Mouse (Mus musculus) hindbrain, embryonic 16.5 days (tissue): Measurements from ENCODE around the gene Magi1. TPM values are rescaled to one million over a fixed set of nuclear protein-coding genes. Genes with fewer than 3 reads are reported as not detected.

Experiments
- ATAC-seq: fragments of 200-750 bp; cut with Nextera tagmentation; 2 replicates; pipeline ENCODE4 v1.8.0; 2017; ENCODE audit warnings: moderate TSS enrichment, moderate library complexity
- H3K27ac ChIP-seq: fragments of 300-500 bp; sonication (generic); 2 replicates; pipeline ENCODE4 v1.5.1; 2014; ENCODE audit warnings: low read depth, mild to moderate bottlenecking, control low read depth, low read length, moderate library complexity
- H3K27me3 ChIP-seq: fragments of 300-500 bp; sonication (generic); replicated peaks from 2 replicates; pipeline ENCODE4 v1.6.1; 2014; ENCODE audit warnings: low read length; ENCODE audit not compliant: control insufficient read depth, insufficient read depth
- H3K36me3 ChIP-seq: fragments of 300-500 bp; sonication (generic); 2 replicates; pipeline ENCODE4 v1.6.1; 2014; ENCODE audit warnings: mild to moderate bottlenecking, low read length, moderate library complexity, mixed read lengths; ENCODE audit not compliant: control insufficient read depth, insufficient read depth
- H3K4me1 ChIP-seq: fragments of 300-500 bp; sonication (generic); 2 replicates; pipeline ENCODE4 v1.6.1; 2014; ENCODE audit warnings: low read depth, low read length; ENCODE audit not compliant: control insufficient read depth, insufficient read depth
- H3K4me2 ChIP-seq: fragments of 300-500 bp; sonication (generic); 2 replicates; pipeline ENCODE4 v1.6.1; 2014; ENCODE audit warnings: mild to moderate bottlenecking, low read length, control low read depth, moderate library complexity
- H3K4me3 ChIP-seq: fragments of 300-500 bp; sonication (generic); 2 replicates; pipeline ENCODE4 v1.5.1; 2014; ENCODE audit warnings: mild to moderate bottlenecking, low read length, control low read depth, moderate library complexity
- H3K9ac ChIP-seq: fragments of 300-500 bp; sonication (generic); 2 replicates; pipeline ENCODE4 v1.6.1; 2014; ENCODE audit warnings: low read depth, mild to moderate bottlenecking, control low read depth, low read length, moderate library complexity
- H3K9me3 ChIP-seq: fragments of 300-500 bp; sonication (generic); 2 replicates; pipeline ENCODE4 v1.6.1; 2014; ENCODE audit warnings: mild to moderate bottlenecking, low read length, moderate library complexity; ENCODE audit not compliant: control insufficient read depth
- WGBS: fragments of 180-500 bp; shearing (Covaris S2); extraction: QIAGEN DNeasy Blood & Tissue Kit; methylation state at CpG from one replicate; pipeline ENCODE4 v1.1.7; 2014; 5-methylcytosine and 5-hydroxymethylcytosine counted together
- polyA plus RNA-seq: library from polyadenylated mRNA; unstranded; fragments of >200 nt; fragmentation: Nextera tagmentation; extraction: Ambion mirVana; gene quantifications from 2 replicates; pipeline ENCODE4 v1.2.1, GENCODE M21; 2015

Gene Magi1
- polyA plus RNA-seq, 1 experiment from 2014 or later = 27.7 TPM

GRCm38 (mm10) chr6:93893956-93894355 lies 389.8 kb downstream of the Magi1 start:
- Histone ChIP-seq H3K4me1 (peaks cover 3% of the 10 kb centered on the region), H3K36me3 (no peaks in the 10 kb centered on the region), H3K27me3 (no peaks in the 10 kb centered on the region), H3K9ac (no peak overlapping the region), H3K27ac (no peak overlapping the region), H3K4me3 (no peak overlapping the region), H3K4me2 (no peak overlapping the region), H3K9me3 (no peaks in the 10 kb centered on the region)
- ATAC-seq = no peak
- 75% methylated on average over 7 of the region's 7 CpGs for WGBS

GRCm38 (mm10) chr6:93892922-93893321 lies 390.8 kb downstream of the Magi1 start:
- H3K9me3 ChIP-seq = no peaks in the 10 kb centered on the region

DNA sequence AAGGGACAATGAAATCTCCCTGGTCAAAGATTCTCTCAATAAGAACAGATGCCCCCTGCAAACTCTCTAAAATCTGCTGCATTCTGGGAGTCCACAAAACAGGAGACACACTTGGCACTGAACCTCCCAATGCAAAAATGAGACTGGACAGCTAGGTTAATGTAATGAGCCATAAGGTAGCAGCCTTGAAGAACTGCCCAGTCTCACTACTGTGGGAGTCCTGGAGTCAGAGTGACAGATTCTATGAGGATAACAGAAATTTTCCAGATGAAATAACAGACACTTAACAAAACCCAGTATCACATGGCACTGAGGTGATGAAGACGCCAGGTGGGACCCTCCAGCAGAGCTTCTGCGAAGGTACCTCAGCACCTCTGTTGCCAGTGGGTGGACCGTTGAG lies 393.7 kb downstream of the Magi1 start:
- Histone ChIP-seq H3K27ac (no peak overlapping the region), H3K36me3 (no peaks in the 10 kb centered on the region), H3K4me3 (no peak overlapping the region), H3K9ac (no peak overlapping the region), H3K27me3 (no peaks in the 10 kb centered on the region), H3K9me3 (no peaks in the 10 kb centered on the region), H3K4me1 (peaks cover 3% of the 10 kb centered on the region; the same call in 1 of the 2 replicates), H3K4me2 (no peak overlapping the region)
- WGBS = 80% methylated on average over 3 of the region's 3 CpGs
- ATAC-seq = no peak

More at GRCm38 (mm10) chr6:93892922-93893321, 390.8 kb downstream of the Magi1 start:
- Histone ChIP-seq H3K4me2 (no peak overlapping the region), H3K4me1 (peaks cover 3% of the 10 kb centered on the region), H3K9ac (no peak overlapping the region), H3K4me3 (no peak overlapping the region), H3K27ac (no peak overlapping the region), H3K27me3 (no peaks in the 10 kb centered on the region), H3K36me3 (no peaks in the 10 kb centered on the region)
- ATAC-seq = no peak
- WGBS = 37% methylated on average over 5 of the region's 5 CpGs

DNA sequence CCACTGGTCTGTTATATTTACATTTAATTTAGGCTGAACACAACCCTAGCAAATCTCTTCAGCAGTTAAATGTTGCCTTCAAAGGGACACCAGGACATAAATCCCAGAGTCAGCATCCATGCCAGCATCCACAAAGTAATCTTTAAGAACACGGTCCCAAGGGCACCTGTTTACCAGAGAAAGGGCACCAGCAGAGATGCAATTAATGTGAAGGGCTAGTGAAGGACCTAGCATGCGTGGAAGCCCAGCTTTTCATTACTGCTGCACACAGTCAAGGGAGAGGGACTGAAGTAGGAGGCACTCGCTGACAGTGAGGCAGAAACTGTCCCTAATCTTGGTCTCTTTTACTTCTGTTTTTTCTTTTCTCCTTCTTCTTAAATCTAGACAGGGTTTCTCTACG lies 406.4 kb downstream of the Magi1 start:
- no peak overlapping the region for H3K4me3 ChIP-seq
- H3K36me3 ChIP-seq = no peaks in the 10 kb centered on the region
- no peak overlapping the region for H3K9ac ChIP-seq
- ATAC-seq = peak; percentile 54; the same call in 1 of the 2 replicates
- H3K4me1 ChIP-seq = peaks cover 7% of the 10 kb centered on the region
- no peak overlapping the region for H3K27ac ChIP-seq
- no peaks in the 10 kb centered on the region for H3K27me3 ChIP-seq
- H3K9me3 ChIP-seq = no peaks in the 10 kb centered on the region
- no peak overlapping the region for H3K4me2 ChIP-seq
- WGBS = 51% methylated on average over 4 of the region's 4 CpGs

DNA sequence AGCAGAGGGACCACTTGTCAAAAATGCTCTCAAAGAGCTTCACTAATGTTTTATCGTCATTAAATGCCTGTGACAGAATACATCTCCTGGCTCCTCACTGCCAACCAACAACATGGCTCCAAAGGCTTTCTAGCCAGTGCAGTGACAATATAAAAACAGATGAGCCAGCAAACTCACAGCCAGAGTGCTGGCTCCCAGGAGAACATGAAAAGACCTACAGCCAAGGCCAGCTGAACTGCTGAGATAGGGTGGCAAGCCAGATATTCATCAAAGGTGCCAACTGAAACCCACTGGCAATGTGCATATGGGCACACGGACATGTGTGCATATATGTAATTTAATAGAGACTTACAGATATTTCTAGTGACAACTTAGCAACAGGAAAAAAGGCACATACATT lies 408.8 kb downstream of the Magi1 start:
- 41% methylated on average over 2 of the region's 2 CpGs for WGBS
- ATAC-seq = no peak
- Histone ChIP-seq H3K4me3 (no peak overlapping the region), H3K27ac (0 out of 2 replicates have a peak overlapping the region, but pooled peaks have one; percentile 37), H3K4me1 (peaks cover 7% of the 10 kb centered on the region), H3K27me3 (no peaks in the 10 kb centered on the region), H3K9ac (no peak overlapping the region), H3K9me3 (no peaks in the 10 kb centered on the region), H3K36me3 (no peaks in the 10 kb centered on the region), H3K4me2 (no peak overlapping the region)

DNA sequence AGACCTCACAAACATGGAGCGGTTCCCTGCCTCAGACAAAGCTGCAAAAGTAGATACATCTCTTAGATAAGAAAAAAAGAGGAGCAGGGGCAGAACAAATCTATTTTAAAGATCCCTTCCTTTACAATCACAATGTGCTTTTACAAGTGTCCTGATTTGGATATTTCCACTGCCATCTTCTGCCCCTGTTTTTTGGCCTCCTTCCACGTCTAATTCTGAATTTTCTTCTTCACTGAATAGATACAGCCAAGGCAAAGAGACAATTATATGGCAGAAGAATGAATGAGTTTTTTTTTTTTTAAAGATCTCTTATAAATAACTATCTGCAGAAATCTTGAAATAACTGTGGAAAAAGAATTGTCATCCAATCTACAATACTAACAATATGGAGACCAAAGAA lies 409.3 kb downstream of the Magi1 start:
- H3K9me3 ChIP-seq = no peaks in the 10 kb centered on the region
- WGBS = 63% methylated on average over 2 of the region's 2 CpGs
- H3K27me3 ChIP-seq = no peaks in the 10 kb centered on the region
- no peaks in the 10 kb centered on the region for H3K36me3 ChIP-seq
- H3K27ac ChIP-seq = no peak overlapping the region
- ATAC-seq = no peak
- H3K4me1 ChIP-seq = peaks cover 7% of the 10 kb centered on the region
- no peak overlapping the region for H3K9ac ChIP-seq
- H3K4me2 ChIP-seq = no peak overlapping the region
- no peak overlapping the region for H3K4me3 ChIP-seq

- H3K4me1 ChIP-seq = peaks cover 7% of the 10 kb centered on the region
- ATAC-seq = peak; percentile 28; the same call in 1 of the 2 replicates
- no peak overlapping the region for H3K4me2 ChIP-seq
- H3K9me3 ChIP-seq = no peaks in the 10 kb centered on the region
- H3K27ac ChIP-seq = no peak overlapping the region
- H3K4me3 ChIP-seq = no peak overlapping the region
- H3K9ac ChIP-seq = no peak overlapping the region
- H3K36me3 ChIP-seq = no peaks in the 10 kb centered on the region
- 41% methylated on average over 1 of the region's 1 CpGs for WGBS
- no peaks in the 10 kb centered on the region for H3K27me3 ChIP-seq
Measured at GRCm38 (mm10) chr6:93873536-93873935, 410.2 kb downstream of the Magi1 start.

- WGBS = 65% methylated on average over 4 of the region's 4 CpGs
- no peak for ATAC-seq
- Histone ChIP-seq H3K9ac (no peak overlapping the region), H3K4me1 (peaks cover 7% of the 10 kb centered on the region), H3K4me2 (no peak overlapping the region), H3K9me3 (no peaks in the 10 kb centered on the region), H3K36me3 (no peaks in the 10 kb centered on the region), H3K27ac (no peak overlapping the region), H3K4me3 (no peak overlapping the region), H3K27me3 (no peaks in the 10 kb centered on the region)
Measured at GRCm38 (mm10) chr6:93871516-93871915, 412.2 kb downstream of the Magi1 start.

DNA sequence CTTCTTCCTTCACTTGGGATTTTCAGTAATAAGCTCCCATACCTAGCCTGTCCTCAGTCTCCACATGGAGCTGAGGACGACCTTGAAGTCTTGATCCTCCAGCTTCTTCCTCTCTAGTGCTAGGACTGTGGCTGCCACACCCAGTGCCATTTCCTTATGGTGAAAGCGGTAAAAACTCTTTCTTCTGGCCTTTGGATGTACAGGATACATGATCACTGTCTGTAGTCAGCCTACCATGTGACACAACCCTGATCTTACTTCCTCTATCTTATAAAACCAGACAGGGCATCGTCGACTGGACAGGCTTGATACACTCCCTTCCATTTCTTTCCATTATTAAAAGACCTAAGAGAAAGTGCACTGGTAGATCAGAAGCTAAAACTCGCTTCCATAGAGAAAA lies 413.7 kb downstream of the Magi1 start:
- Histone ChIP-seq H3K27me3 (no peaks in the 10 kb centered on the region), H3K36me3 (no peaks in the 10 kb centered on the region), H3K9me3 (no peaks in the 10 kb centered on the region), H3K4me1 (peaks cover 4% of the 10 kb centered on the region), H3K4me3 (no peak overlapping the region), H3K4me2 (no peak overlapping the region), H3K27ac (no peak overlapping the region), H3K9ac (no peak overlapping the region)
- ATAC-seq = no peak
- 82% methylated on average over 5 of the region's 5 CpGs for WGBS

GRCm38 (mm10) chr6:93862263-93862662 lies 421.5 kb downstream of the Magi1 start:
- no peak for ATAC-seq

More at GRCm38 (mm10) chr6:93862263-93862662, 421.5 kb downstream of the Magi1 start:
- WGBS = 88% methylated on average over 5 of the region's 5 CpGs
- no peaks in the 10 kb centered on the region for H3K36me3 ChIP-seq
- no peak overlapping the region for H3K27ac ChIP-seq
- H3K9ac ChIP-seq = no peak overlapping the region
- H3K4me1 ChIP-seq = peaks cover 4% of the 10 kb centered on the region; the same call in 1 of the 2 replicates
- no peak overlapping the region for H3K4me2 ChIP-seq
- H3K9me3 ChIP-seq = no peaks in the 10 kb centered on the region
- no peaks in the 10 kb centered on the region for H3K27me3 ChIP-seq
- H3K4me3 ChIP-seq = no peak overlapping the region
